Mouse (Mus musculus) retina, adult 2 months (tissue): ENCODE results near the gene Map3k5.

Experiments
- DNase-seq: peaks from one replicate; pipeline ENCODE4 v3.0.0-alpha.2; 2012; ENCODE audit warnings: low read depth, low spot score

Map3k5 gene

DNA sequence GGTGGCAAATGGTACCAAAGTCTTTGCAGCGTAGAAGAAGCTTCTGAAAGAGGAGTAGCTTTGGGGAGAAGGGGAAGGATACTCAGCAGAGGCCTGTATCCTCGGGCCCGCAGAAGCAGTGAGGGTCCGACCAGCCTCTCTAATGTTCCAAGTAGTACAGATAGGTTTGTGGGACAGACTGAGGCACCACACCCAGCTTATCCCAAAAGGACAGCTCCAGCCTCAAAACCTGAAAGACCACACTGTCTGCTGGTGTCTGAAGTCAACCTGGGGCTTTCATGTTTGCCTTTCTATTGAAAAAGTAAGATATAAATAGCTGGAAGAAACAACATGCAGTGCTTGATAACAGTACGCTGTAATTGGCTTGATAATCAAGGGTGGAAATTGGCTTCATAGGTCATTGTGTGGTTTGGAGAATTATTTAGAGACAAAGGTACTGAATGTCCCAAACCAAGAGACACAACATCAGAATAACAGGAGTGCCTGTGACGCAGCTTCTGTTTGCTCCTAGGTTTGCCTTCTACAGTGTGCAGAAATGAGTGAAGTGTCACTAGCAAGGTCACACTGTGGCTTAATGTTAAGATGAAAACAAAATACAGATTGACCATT is 256.0 kb downstream of the Map3k5 start:
- DNase-seq, result no peak
